Mouse (Mus musculus): ENCODE results near the gene Reps1.
A peak's percentile ranks its signal among the peaks of the same experiment; 100 is the strongest.
"Not testable (repeated sequence)": the region's sequence is repeated elsewhere in the genome, so short reads cannot be mapped to it uniquely, and the experiment has no call there.

Gene Reps1

GRCm38 (mm10) chr10:18064606-18065228, 9.1 kb downstream of the Reps1 start:
- DNase-seq: no peak

- no peak for DNase-seq
These were observed 10.4 kb downstream of the Reps1 start for GRCm38 (mm10) chr10:18066031-18066439.

DNA sequence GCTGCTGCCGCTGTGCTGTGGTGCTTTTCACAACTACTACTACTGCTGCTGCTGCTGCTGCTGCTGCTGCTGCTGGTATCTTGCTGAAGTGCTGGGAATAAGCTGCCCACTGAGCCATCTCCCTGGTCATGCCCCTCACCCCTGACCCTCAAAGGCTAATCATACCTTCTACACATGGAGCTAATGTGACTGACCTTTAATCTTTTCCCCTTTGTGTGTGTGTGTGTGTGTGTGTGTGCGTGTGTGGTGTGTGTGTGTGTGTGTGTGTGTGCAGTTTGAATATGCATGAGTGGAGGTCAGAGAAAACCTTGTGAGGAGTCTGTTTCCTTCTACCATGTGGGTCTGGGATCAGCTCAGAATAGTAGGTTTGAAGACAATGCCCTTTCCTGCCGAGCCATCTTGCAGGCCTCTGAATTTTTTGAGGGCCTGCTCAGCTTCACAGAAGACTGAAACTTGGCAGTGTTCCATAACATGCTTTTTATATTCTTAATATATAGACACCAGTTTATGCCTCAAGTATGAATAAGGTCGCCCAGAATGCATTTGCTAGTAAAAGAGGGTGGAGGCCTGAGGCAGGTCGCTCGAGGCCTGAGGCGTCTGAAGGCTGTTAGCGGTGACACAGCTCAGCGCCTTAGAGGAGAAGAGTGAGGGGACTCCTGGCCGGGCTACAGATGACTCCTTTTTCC, 12.2 kb downstream of the Reps1 start:
- no peak for DNase-seq

- no peak for DNase-seq
These were observed 13.2 kb downstream of the Reps1 start for GRCm38 (mm10) chr10:18068880-18069279.

DNA sequence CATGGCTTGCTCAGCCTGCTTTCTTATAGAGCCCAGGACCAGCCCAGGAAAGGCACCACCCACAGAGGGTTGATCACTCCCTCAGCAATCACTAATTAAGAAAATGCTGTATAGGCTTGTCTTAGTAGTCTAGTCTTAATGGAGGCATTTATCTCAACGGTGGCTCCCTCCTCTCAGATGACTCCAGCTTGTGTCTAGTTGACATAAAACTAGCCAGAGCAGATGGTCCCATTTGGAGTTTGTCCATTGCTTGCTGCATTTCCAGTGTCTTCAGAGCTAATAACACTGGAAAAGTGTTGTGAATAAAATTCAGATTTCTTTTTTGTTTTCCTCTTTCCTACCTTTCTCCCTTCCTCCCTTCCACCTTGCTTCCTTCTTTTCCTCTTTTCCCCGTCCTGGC, 13.9 kb downstream of the Reps1 start:
- no peak for DNase-seq

- DNase-seq: peak; percentile 42
These were observed 14.5 kb downstream of the Reps1 start for GRCm38 (mm10) chr10:18070144-18070543.

DNA sequence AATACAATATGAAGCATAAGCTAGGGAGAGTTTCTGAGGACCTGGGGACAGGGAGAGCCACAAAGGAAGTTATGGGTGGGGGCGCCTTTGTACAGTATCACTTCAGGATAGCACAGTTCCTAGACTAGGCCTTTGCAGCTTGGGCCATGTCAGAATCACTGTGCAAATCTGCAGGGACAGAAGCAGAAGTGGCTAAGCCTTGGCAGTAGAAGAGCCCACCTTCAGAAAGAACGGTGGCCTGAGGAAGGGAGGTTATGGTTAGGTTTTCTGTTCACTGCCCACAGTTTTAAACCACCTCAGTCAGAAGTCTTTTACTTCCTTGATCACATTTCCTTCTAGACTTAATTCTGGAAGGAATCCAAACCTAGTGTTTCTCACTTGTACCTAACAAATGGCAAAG, 15.0 kb downstream of the Reps1 start:
- no peak for DNase-seq

GRCm38 (mm10) chr10:18072871-18073270, 17.2 kb downstream of the Reps1 start:
- DNase-seq: no peak

DNA sequence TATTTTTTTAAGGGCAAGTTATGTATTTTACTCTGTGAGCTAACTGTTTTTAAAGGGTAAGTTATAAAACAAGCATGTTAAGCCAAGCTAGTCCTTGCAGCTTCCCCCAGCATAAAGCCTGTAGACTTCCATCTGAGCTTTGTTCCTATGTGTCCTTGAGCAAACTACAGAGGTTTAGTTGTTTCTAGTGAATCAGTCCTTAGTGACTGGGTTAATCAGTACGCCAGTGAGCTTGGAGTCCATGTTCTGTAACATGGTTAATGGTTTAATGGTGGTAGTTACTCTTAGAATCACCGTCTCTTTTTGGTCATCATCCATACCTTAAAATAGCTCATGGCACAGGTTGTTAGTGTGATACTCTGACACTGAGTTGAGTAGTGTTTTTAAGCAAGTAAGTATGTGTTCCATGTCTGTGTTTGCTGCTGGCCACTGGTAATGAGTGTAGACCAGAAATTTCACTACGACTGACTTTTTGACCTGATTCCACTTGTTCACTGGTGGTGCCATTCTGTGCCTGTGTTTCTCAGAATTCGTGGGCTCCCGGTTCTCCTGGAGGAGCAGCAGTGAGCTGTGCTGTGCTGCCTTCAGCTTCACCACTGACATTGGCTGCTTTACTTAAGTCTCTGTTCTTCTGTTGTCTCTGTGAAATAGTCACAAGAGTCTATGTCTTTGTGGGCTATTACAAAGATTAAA, 18.9 kb downstream of the Reps1 start:
- DNase-seq: peak; percentile 30 to 43

DNA sequence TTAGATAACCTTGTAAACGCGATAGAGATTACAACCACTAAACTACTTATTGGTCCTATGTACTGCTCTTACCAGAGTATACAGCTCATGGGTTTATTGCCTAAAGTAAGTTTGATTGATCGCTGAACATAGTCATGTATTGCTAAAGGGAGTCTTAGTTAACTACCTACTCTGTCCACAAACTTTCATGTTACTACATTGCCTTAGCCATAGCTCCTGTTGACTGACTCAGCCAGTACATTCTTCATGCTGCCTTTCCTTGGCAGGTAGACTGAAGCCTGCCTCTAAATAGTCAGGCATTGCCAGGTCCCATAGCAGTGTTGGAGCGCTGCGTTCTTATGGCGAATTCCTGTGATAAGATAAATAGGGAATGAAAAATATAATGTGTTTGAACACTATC, 20.2 kb downstream of the Reps1 start:
- DNase-seq: no peak

DNA sequence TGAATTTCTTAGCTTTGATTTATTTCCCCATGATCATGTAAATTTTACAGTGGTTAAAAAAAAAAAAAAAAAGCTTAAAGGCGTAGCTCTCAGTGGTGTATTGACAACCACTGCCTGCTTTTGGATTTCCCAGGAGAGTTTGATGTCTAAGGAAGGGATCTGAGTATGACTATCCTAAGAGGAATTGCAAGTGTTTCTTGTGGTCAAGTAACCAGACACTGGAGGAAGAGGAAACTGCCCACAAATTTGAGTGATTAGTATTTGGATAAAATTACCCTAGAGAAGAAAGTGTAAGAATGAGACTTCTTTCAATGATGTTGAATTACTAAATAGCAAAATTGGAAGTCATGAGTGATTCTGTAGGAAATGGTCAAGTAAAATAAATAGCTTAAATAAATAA, 25.9 kb downstream of the Reps1 start:
- no peak for DNase-seq

DNA sequence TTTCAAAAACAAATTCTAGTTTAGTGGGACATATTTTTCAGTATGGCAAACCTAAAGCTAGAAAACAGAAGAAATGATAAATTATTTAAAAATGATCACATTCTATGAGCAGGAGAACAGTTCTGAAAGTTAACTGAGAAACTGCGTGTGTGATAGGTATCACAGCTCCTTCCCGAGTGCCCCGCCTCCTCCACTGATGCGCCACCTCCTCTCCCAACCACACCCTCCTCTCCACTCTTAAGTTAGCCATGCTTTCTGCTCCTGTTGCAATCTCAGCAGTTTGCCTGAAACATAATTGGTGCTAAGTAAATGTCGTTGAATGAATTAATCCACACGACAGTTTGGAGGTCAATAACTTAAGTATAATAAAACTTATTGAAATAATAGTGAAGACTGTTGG, 27.1 kb downstream of the Reps1 start:
- DNase-seq: no peak

GRCm38 (mm10) chr10:18090691-18091090, 35.0 kb downstream of the Reps1 start:
- DNase-seq: no peak

- peak; percentile 6 to 21 for DNase-seq
These were observed 46.5 kb downstream of the Reps1 start for GRCm38 (mm10) chr10:18102166-18102565.

DNA sequence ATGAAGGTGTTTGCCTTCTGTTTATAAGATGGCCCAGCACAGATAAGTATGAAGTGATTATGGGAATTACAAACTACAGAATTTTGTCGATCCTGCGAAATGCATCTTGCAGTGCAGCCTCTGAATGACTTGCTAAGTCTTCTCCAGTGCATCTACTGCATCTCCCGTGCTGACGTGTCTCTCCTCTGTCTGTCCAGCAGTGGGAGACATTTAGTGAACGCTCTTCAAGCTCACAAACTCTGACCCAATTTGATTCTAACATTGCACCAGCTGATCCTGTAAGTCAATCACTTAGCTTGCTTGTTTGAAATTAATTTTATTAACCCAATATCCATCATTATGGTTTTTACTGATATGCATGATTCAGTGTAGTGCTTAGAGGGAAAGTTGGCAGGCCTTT, 51.8 kb downstream of the Reps1 start:
- peak in 1 of 2 experiments; percentile 14 for DNase-seq

DNA sequence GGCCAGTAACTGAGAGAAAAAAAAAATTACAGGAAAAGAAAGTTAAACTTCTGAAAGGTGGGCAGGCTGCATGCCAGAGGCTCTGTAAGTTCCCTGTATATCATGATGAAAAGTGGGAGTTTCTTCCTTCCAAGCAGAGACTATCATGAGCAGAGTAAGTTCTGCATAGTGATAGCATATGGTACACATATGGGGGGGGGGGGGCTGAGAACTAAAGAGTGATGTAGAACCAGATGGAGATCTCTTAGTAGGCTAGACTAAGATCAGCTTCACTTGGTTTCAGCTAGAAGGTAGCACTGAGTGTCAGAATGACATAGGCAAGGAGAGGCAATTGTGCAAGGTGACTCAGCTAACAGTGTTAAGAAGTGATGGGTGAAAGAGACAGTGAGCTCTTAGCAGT, 55.3 kb downstream of the Reps1 start:
- DNase-seq: no peak

- no peak for DNase-seq
These were observed 57.9 kb downstream of the Reps1 start for GRCm38 (mm10) chr10:18113473-18114093.

- peak; percentile 29 to 32 for DNase-seq
These were observed 62.7 kb downstream of the Reps1 start for GRCm38 (mm10) chr10:18118336-18118735.

DNA sequence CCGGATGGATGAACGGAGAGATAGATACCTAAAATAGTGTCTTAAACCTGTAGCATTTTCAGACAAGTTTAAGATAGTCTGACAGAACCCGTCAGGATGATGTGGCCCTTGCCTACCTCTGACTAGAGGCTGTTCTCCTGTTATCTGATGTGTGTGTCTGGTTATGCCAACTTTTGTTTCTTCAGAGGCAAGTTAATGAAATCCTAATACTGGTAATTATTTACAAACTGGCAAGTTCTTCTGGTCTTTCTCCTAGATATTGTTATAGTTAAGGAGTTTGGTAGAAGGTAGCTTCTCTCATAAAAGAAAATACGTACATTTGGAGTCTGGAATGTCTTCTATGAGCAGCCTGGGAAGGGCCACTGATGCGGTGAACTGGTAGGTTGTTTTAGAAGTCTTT, 74.6 kb downstream of the Reps1 start:
- peak; percentile 13 to 16 for DNase-seq

- DNase-seq: peak; percentile 41 to 49
These were observed 76.3 kb downstream of the Reps1 start for GRCm38 (mm10) chr10:18131666-18132650.

- DNase-seq: not testable (repeated sequence)
These were observed 83.3 kb downstream of the Reps1 start for GRCm38 (mm10) chr10:18138853-18139503.

GRCm38 (mm10) chr10:18139615-18140014, 84.0 kb downstream of the Reps1 start:
- no peak for DNase-seq
